Mouse (Mus musculus): ENCODE results near the gene Tmem126a. TPM values are rescaled to one million over a fixed set of nuclear protein-coding genes. Genes with fewer than 3 reads are reported as not detected.

Gene Tmem126a
- total RNA-seq (2014; rRNA removed) (67.5 and 68.2 TPM in 2 replicates), polyA plus RNA-seq (2012; rRNA removed) (25.0 and 28.5 TPM in 2 replicates)

- DNase-seq (ENCODE audit: extremely low read depth, low read depth, low spot score): peak; percentile 92
- Histone ChIP-seq H3K27me3 (ENCODE audit: control insufficient read depth, insufficient read depth, low read length) (no peaks in the 10 kb centered on the region), H3K4me1 (ENCODE audit: control insufficient read depth, insufficient read depth, low read length) (peaks cover 6% of the 10 kb centered on the region), H3K36me3 (ENCODE audit: control insufficient read depth, insufficient read depth, low read length) (peaks cover 20% of the 10 kb centered on the region), H3K79me2 (ENCODE audit: control insufficient read depth, insufficient read depth, low read length) (peaks cover 2% of the 10 kb centered on the region; the same call in 1 of the 2 replicates), H3K4me3 (ENCODE audit: insufficient read depth, low read depth, low read length) (peak within 1 kb of the TSS; percentile 76), H3K27ac (replicated peaks; ENCODE audit: insufficient read depth, low read depth, low read length) (peak within 1 kb of the TSS; percentile 78), H3K9ac (ENCODE audit: low read depth, low read length) (peak within 1 kb of the TSS; percentile 89)
- TF ChIP-seq CTCF (IDR thresholded peaks at IDR 0.05; ENCODE audit: low read depth, low read length) (peak; percentile 60), POLR2A (IDR thresholded peaks at IDR 0.05; ENCODE audit: extremely low read depth, insufficient read depth, low read length) (peak; percentile 93)
- WGBS: under 1% methylated on average over 41 of the region's 41 CpGs
Measured at GRCm38 (mm10) chr7:90456845-90457468, at the start of gene Tmem126a. Gene Tmem126a, minus strand, starts transcription at chr7:90457229.

GRCm38 (mm10) chr7:90482607-90483006, 25.6 kb upstream of the Tmem126a start:
- Histone ChIP-seq H3K4me3 (ENCODE audit: insufficient read depth, low read depth, low read length) (no peak overlapping the region), H3K27me3 (ENCODE audit: control insufficient read depth, insufficient read depth, low read length) (no peaks in the 10 kb centered on the region), H3K79me2 (ENCODE audit: control insufficient read depth, insufficient read depth, low read length) (no peaks in the 10 kb centered on the region), H3K9ac (ENCODE audit: low read depth, low read length) (no peak overlapping the region), H3K27ac (replicated peaks; ENCODE audit: insufficient read depth, low read depth, low read length) (no peak overlapping the region), H3K36me3 (ENCODE audit: control insufficient read depth, insufficient read depth, low read length) (no peaks in the 10 kb centered on the region), H3K4me1 (ENCODE audit: control insufficient read depth, insufficient read depth, low read length) (no peaks in the 10 kb centered on the region)
- peak; percentile 36 for DNase-seq (ENCODE audit: extremely low read depth, low read depth, low spot score)
- TF ChIP-seq CTCF (IDR thresholded peaks at IDR 0.05; ENCODE audit: low read depth, low read length): no peak
- TF ChIP-seq POLR2A (IDR thresholded peaks at IDR 0.05; ENCODE audit: extremely low read depth, insufficient read depth, low read length): no peak
- WGBS: 60% methylated on average over 2 of the region's 2 CpGs

- H3K4me3 ChIP-seq (ENCODE audit: insufficient read depth, low read depth, low read length): peak within 1 kb of the TSS; percentile 78
- peak within 1 kb of the TSS; percentile 93 for H3K27ac ChIP-seq (replicated peaks; ENCODE audit: insufficient read depth, low read depth, low read length)
- peak; percentile 62 for DNase-seq (ENCODE audit: extremely low read depth, low read depth, low spot score)
- no peaks in the 10 kb centered on the region for H3K27me3 ChIP-seq (ENCODE audit: control insufficient read depth, insufficient read depth, low read length)
- H3K36me3 ChIP-seq (ENCODE audit: control insufficient read depth, insufficient read depth, low read length): peaks cover 2% of the 10 kb centered on the region; the same call in 1 of the 2 replicates
- H3K79me2 ChIP-seq (ENCODE audit: control insufficient read depth, insufficient read depth, low read length): no peaks in the 10 kb centered on the region
- H3K9ac ChIP-seq (ENCODE audit: low read depth, low read length): peak within 1 kb of the TSS; percentile 87
- no peaks in the 10 kb centered on the region for H3K4me1 ChIP-seq (ENCODE audit: control insufficient read depth, insufficient read depth, low read length)
- TF ChIP-seq CTCF (IDR thresholded peaks at IDR 0.05; ENCODE audit: low read depth, low read length): no peak
- no peak for TF ChIP-seq POLR2A (IDR thresholded peaks at IDR 0.05; ENCODE audit: extremely low read depth, insufficient read depth, low read length)
- WGBS: under 1% methylated on average over 32 of the region's 32 CpGs
Measured at GRCm38 (mm10) chr7:90476313-90477245, 19.6 kb upstream of the Tmem126a start, which contains the start of gene Dlg2. Gene Dlg2, plus strand, starts transcription at chr7:90476672.

- Histone ChIP-seq H3K4me3 (ENCODE audit: insufficient read depth, low read depth, low read length) (peak within 1 kb of the TSS; percentile 78), H3K4me1 (ENCODE audit: control insufficient read depth, insufficient read depth, low read length) (no peaks in the 10 kb centered on the region), H3K9ac (ENCODE audit: low read depth, low read length) (peak within 1 kb of the TSS; percentile 87), H3K27me3 (ENCODE audit: control insufficient read depth, insufficient read depth, low read length) (no peaks in the 10 kb centered on the region), H3K27ac (replicated peaks; ENCODE audit: insufficient read depth, low read depth, low read length) (peak within 1 kb of the TSS; percentile 93), H3K79me2 (ENCODE audit: control insufficient read depth, insufficient read depth, low read length) (no peaks in the 10 kb centered on the region), H3K36me3 (ENCODE audit: control insufficient read depth, insufficient read depth, low read length) (peaks cover 6% of the 10 kb centered on the region; the same call in 1 of the 2 replicates)
- peak; percentile 95 for DNase-seq (ENCODE audit: extremely low read depth, low read depth, low spot score)
- TF ChIP-seq POLR2A (IDR thresholded peaks at IDR 0.05; ENCODE audit: extremely low read depth, insufficient read depth, low read length): peak; percentile 88
- TF ChIP-seq CTCF (IDR thresholded peaks at IDR 0.05; ENCODE audit: low read depth, low read length): no peak
- under 1% methylated on average over 36 of the region's 36 CpGs for WGBS
Measured at GRCm38 (mm10) chr7:90475793-90476312, 18.8 kb upstream of the Tmem126a start, which contains the start of gene Tmem126b. Gene Tmem126b, minus strand, starts transcription at chr7:90476001.

GRCm38 (mm10) chr7:90473511-90473910, 16.5 kb upstream of the Tmem126a start:
- Histone ChIP-seq H3K9ac (ENCODE audit: low read depth, low read length) (no peak overlapping the region), H3K27me3 (ENCODE audit: control insufficient read depth, insufficient read depth, low read length) (no peaks in the 10 kb centered on the region), H3K27ac (replicated peaks; ENCODE audit: insufficient read depth, low read depth, low read length) (no peak overlapping the region), H3K79me2 (ENCODE audit: control insufficient read depth, insufficient read depth, low read length) (no peaks in the 10 kb centered on the region), H3K4me1 (ENCODE audit: control insufficient read depth, insufficient read depth, low read length) (no peaks in the 10 kb centered on the region), H3K36me3 (ENCODE audit: control insufficient read depth, insufficient read depth, low read length) (peaks cover 17% of the 10 kb centered on the region), H3K4me3 (ENCODE audit: insufficient read depth, low read depth, low read length) (no peak overlapping the region)
- WGBS: 51% methylated on average over 2 of the region's 2 CpGs
- no peak for DNase-seq (ENCODE audit: extremely low read depth, low read depth, low spot score)
- TF ChIP-seq CTCF (IDR thresholded peaks at IDR 0.05; ENCODE audit: low read depth, low read length) (no peak), POLR2A (IDR thresholded peaks at IDR 0.05; ENCODE audit: extremely low read depth, insufficient read depth, low read length) (no peak)
